Mouse (Mus musculus): ENCODE measurements at regions not wholly inside any gene's neighbourhood (a gene's known extent, or its start where the extent isn't known, plus 50 kb on each side); places are given as distances from the start of the nearest gene placed in this dataset.

DNA sequence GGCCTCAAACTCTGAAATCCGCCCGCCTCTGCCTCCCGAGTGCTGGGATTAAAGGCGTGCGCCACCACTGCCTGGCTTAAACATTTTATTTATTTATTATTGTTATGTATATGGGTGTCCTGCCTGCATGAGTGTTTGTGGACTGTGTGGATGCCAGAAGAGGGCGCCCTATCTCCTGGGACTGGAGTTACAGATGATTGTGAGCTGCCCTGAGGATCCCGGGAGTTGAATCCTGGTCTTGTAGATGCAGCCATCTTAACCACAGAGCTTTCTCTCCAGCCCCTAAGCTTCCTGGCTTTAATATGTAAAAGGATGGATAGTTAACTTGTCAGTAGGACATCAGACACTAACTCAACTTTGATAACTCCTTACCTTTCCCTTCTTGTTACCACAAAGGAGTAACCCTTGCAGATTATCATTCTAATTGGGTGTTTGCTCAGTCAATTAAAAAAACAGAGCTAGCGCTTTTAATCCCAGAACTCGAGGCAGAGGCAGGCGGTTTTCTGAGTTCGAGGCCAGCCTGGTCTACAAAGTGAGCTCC is 52.0 kb upstream of the Scrg1 start:
- Histone ChIP-seq H3K4me3 (ENCODE audit: low read length) (no peak overlapping the region), H3K27ac (ENCODE audit: low read length) (no peak overlapping the region), H3K9me3 (replicated peaks; ENCODE audit: control insufficient read depth, low read length) (no peaks in the 10 kb centered on the region), H3K36me3 (ENCODE audit: control insufficient read depth, insufficient read depth) (no peaks in the 10 kb centered on the region), H3K4me1 (ENCODE audit: control insufficient read depth, insufficient read depth, low read length) (peaks cover 25% of the 10 kb centered on the region), H3K4me2 (ENCODE audit: low read depth, low read length) (no peak overlapping the region), H3K9ac (ENCODE audit: low read length) (no peak overlapping the region), H3K27me3 (ENCODE audit: control insufficient read depth, insufficient read depth, low read length) (no peaks in the 10 kb centered on the region)
- 88% methylated on average over 11 of the region's 11 CpGs for WGBS
- no peak for ATAC-seq (replicated peaks; ENCODE audit: extremely low read depth, insufficient read depth, low FRiP score)

DNA sequence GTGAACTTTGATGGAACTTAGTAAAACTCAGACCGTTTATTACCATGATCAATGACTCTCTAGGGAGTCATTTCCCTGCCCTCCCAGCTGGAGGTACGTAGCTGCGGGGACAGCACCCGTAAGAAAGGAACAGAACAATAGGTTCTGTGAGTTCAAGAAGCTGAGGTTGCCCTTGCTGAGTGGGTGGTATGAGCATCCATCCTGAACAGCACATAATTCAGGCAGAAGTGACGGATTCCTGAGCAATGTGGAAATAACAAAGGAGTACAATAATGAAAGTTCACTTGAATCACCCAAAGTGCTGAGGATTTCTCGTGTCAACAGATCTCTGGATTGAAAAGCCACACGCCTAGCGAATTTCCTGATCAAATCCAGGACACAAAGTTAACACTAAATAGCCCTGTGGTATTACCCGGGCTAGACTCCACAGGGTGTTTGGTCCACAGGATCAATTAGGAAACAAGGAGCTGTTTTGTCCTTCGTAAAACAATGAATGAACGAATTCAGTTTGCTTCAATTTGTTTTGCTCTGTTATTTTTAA is 50.4 kb upstream of the Scrg1 start:
- no peaks in the 10 kb centered on the region for H3K36me3 ChIP-seq (ENCODE audit: control insufficient read depth, insufficient read depth)
- H3K4me3 ChIP-seq (ENCODE audit: low read length) = no peak overlapping the region
- H3K4me2 ChIP-seq (ENCODE audit: low read depth, low read length) = no peak overlapping the region
- no peaks in the 10 kb centered on the region for H3K9me3 ChIP-seq (replicated peaks; ENCODE audit: control insufficient read depth, low read length)
- no peaks in the 10 kb centered on the region for H3K27me3 ChIP-seq (ENCODE audit: control insufficient read depth, insufficient read depth, low read length)
- H3K27ac ChIP-seq (ENCODE audit: low read length) = no peak overlapping the region
- H3K4me1 ChIP-seq (ENCODE audit: control insufficient read depth, insufficient read depth, low read length) = peaks cover 25% of the 10 kb centered on the region
- H3K9ac ChIP-seq (ENCODE audit: low read length) = no peak overlapping the region
- no peak for ATAC-seq (replicated peaks; ENCODE audit: extremely low read depth, insufficient read depth, low FRiP score)
- WGBS = 73% methylated on average over 11 of the region's 11 CpGs
